In the genomic region with DNA sequence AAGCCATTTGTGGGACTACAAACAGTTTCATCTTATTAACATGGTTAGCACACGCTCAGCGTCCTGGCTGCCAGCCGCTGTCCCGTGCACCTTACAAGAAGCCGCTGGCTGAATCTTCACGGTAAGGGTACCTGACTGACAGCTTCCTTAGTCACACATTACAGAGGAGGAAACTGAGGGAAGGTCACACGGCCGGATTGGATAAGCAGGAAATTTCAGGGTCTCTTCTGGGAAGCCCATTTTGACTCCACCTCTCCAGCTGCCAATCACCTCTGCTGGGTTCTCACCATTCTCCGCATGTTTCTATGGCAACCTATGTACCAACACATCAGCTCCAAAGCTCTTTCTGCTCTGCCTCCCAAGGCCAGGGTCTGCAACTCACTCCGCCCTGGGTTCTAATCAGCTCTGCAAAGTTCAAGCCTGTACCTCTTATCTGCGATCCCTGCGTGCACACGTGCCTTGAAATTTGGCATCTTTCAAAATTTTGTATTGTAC, we compare ENCODE assay signal across 18 mouse cellular contexts.
A peak's percentile ranks its signal among the peaks of the same experiment; 100 is the strongest.
DNase-seq lines count a peak whose midpoint lies in the region; ATAC-seq and TF ChIP-seq lines count a peak whose summit lies in the region.
"Had no signal": no experiment of that assay in that cellular context is flagged by ENCODE, and none has a peak within 500 bp of the region (broad histone marks: within the 10 kb centered on the region; RNA-seq: fewer than 3 reads in every experiment).

No protein-coding gene starts in this region.

- no peak overlapping the region for H3K9ac ChIP-seq in stomach, embryonic 14.5 days (replicated peaks; ENCODE audit: low read depth, low read length)
- no peak overlapping the region for H3K9ac ChIP-seq in stomach, postnatal 0 days (ENCODE audit: low read length)
- H3K9ac ChIP-seq in forebrain, postnatal 0 days = no peak overlapping the region
- peak overlapping the region; percentile 23; the same call in 1 of the 2 replicates for H3K9ac ChIP-seq in neural tube, embryonic 15.5 days (replicated peaks)
- H3K9ac ChIP-seq: heart, embryonic 15.5 days; liver, postnatal 0 days; stomach, embryonic 15.5 days had no signal

- no peak overlapping the region for H3K27ac ChIP-seq in stomach, embryonic 14.5 days (ENCODE audit: low read length)
- no peak overlapping the region for H3K27ac ChIP-seq in stomach, postnatal 0 days (replicated peaks)
- H3K27ac ChIP-seq in forebrain, postnatal 0 days (ENCODE audit: low read depth, low read length) = no peak overlapping the region
- H3K27ac ChIP-seq in midbrain, embryonic 10.5 days (replicated peaks) = no peak overlapping the region
- H3K27ac ChIP-seq in neural tube, embryonic 15.5 days (replicated peaks) = peak overlapping the region; percentile 56
- H3K27ac ChIP-seq: heart, embryonic 15.5 days; stomach, embryonic 15.5 days had no signal

- no peaks in the 10 kb centered on the region for H3K9me3 ChIP-seq in stomach, embryonic 14.5 days (ENCODE audit: control insufficient read depth, low read depth, low read length)
- no peaks in the 10 kb centered on the region for H3K9me3 ChIP-seq in stomach, postnatal 0 days (ENCODE audit: control insufficient read depth, low read length)
- no peaks in the 10 kb centered on the region for H3K9me3 ChIP-seq in forebrain, postnatal 0 days (ENCODE audit: low read length)
- no peaks in the 10 kb centered on the region for H3K9me3 ChIP-seq in midbrain, embryonic 10.5 days (replicated peaks)
- H3K9me3 ChIP-seq in neural tube, embryonic 15.5 days (replicated peaks) = no peaks in the 10 kb centered on the region
- H3K9me3 ChIP-seq: heart, embryonic 15.5 days; stomach, embryonic 15.5 days had no signal

- H3K4me1 ChIP-seq in stomach, embryonic 14.5 days (ENCODE audit: control insufficient read depth, insufficient read depth, low read length) = peaks cover 11% of the 10 kb centered on the region; the same call in 1 of the 2 replicates
- no peaks in the 10 kb centered on the region for H3K4me1 ChIP-seq in stomach, postnatal 0 days (replicated peaks; ENCODE audit: control insufficient read depth, insufficient read depth)
- H3K4me1 ChIP-seq in forebrain, postnatal 0 days (ENCODE audit: insufficient read depth) = 0 out of 2 replicates have a peak, but pooled peaks cover 6% of the 10 kb centered on the region
- peaks cover 18% of the 10 kb centered on the region for H3K4me1 ChIP-seq in midbrain, embryonic 10.5 days
- H3K4me1 ChIP-seq in neural tube, embryonic 15.5 days = peaks cover 17% of the 10 kb centered on the region

- no peak for ATAC-seq in stomach, embryonic 14.5 days (ENCODE audit: insufficient number of reproducible peaks, insufficient read depth, low FRiP score, low read depth)
- ATAC-seq in stomach, postnatal 0 days (ENCODE audit: low FRiP score, low TSS enrichment) = no peak
- peak; percentile 87 for ATAC-seq in forebrain, postnatal 0 days
- ATAC-seq in neural tube, embryonic 15.5 days (ENCODE audit: low FRiP score) = peak; percentile 61; the same call in 1 of the 2 replicates
- ATAC-seq: CD4-positive, CD25-positive, alpha-beta regulatory T cell, adult 4 months; intestine, embryonic 16.5 days; liver, postnatal 0 days had no signal

- WGBS in stomach, embryonic 14.5 days = 51% methylated on average over 13 of the region's 13 CpGs
- WGBS in stomach, postnatal 0 days = 56% methylated on average over 13 of the region's 13 CpGs
- WGBS in forebrain, postnatal 0 days = 54% methylated on average over 13 of the region's 13 CpGs
- 77% methylated on average over 13 of the region's 13 CpGs for WGBS in midbrain, embryonic 10.5 days
- WGBS in neural tube, embryonic 15.5 days = 53% methylated on average over 13 of the region's 13 CpGs

- TF ChIP-seq EP300 in stomach, postnatal 0 days (optimal IDR thresholded peaks at IDR 0.05) = no peak

- no peak for TF ChIP-seq CTCF in stomach, postnatal 0 days (IDR thresholded peaks at IDR 0.05; ENCODE audit: low read depth)
- TF ChIP-seq CTCF in forebrain, postnatal 0 days (IDR thresholded peaks at IDR 0.05; ENCODE audit: low read depth) = no peak

- H3K4me2 ChIP-seq in stomach, embryonic 14.5 days (replicated peaks; ENCODE audit: low read depth, low read length) = 0 out of 2 replicates have a peak overlapping the region, but pooled peaks have one; percentile 10
- no peak overlapping the region for H3K4me2 ChIP-seq in stomach, postnatal 0 days (replicated peaks; ENCODE audit: low read depth)
- peak overlapping the region; percentile 23 for H3K4me2 ChIP-seq in forebrain, postnatal 0 days (ENCODE audit: low read depth)
- H3K4me2 ChIP-seq in neural tube, embryonic 15.5 days = peak overlapping the region; percentile 43
- H3K4me2 ChIP-seq: heart, embryonic 15.5 days; stomach, embryonic 15.5 days had no signal

- no peak for DNase-seq in stomach, postnatal 0 days (ENCODE audit: low spot score)
- peak; percentile 61 for DNase-seq in forebrain, postnatal 0 days
- peak; percentile 46 for DNase-seq in midbrain, embryonic 10.5 days (ENCODE audit: low spot score)
- no peak for DNase-seq in kidney, postnatal 14 days
- no peak for DNase-seq in c-Kit-positive CD71-positive TER-119-positive erythroid progenitor cells, embryonic 14.5 days (ENCODE audit: low spot score)
- no peak for DNase-seq in thymus, postnatal 4 days
- DNase-seq: gastrocnemius, postnatal 14 days; kidney, postnatal 25 days; layer of hippocampus, postnatal 36 days; liver, postnatal 0 days; right cerebral cortex, postnatal 4 days had no signal

- H3K27me3 ChIP-seq in stomach, embryonic 14.5 days (ENCODE audit: control insufficient read depth, insufficient read depth, low read length) = no peaks in the 10 kb centered on the region
- no peaks in the 10 kb centered on the region for H3K27me3 ChIP-seq in stomach, postnatal 0 days (ENCODE audit: control insufficient read depth, insufficient read depth, low read length)
- H3K27me3 ChIP-seq in forebrain, postnatal 0 days (ENCODE audit: insufficient read depth, low read length) = no peaks in the 10 kb centered on the region
- H3K27me3 ChIP-seq in midbrain, embryonic 10.5 days (ENCODE audit: low read depth, poor library complexity, severe bottlenecking) = no peaks in the 10 kb centered on the region
- H3K27me3 ChIP-seq in neural tube, embryonic 15.5 days (replicated peaks) = no peaks in the 10 kb centered on the region
- H3K27me3 ChIP-seq: heart, embryonic 15.5 days; stomach, embryonic 15.5 days had no signal

- no peak overlapping the region for H3K4me3 ChIP-seq in stomach, embryonic 14.5 days (ENCODE audit: low read depth, low read length)
- H3K4me3 ChIP-seq in stomach, postnatal 0 days (ENCODE audit: low read depth, low read length) = no peak overlapping the region
- peak overlapping the region; percentile 9; the same call in 1 of the 2 replicates for H3K4me3 ChIP-seq in forebrain, postnatal 0 days (ENCODE audit: low read depth, low read length)
- H3K4me3 ChIP-seq in midbrain, embryonic 10.5 days = no peak overlapping the region
- H3K4me3 ChIP-seq in neural tube, embryonic 15.5 days (replicated peaks) = peak overlapping the region; percentile 17
- H3K4me3 ChIP-seq: erythroblast, embryonic 14.5 days; heart, embryonic 15.5 days; stomach, embryonic 15.5 days had no signal

- H3K36me3 ChIP-seq in stomach, embryonic 14.5 days (ENCODE audit: control insufficient read depth, insufficient read depth, low read length) = peaks cover 3% of the 10 kb centered on the region; the same call in 1 of the 2 replicates
- peaks cover 8% of the 10 kb centered on the region for H3K36me3 ChIP-seq in stomach, postnatal 0 days (ENCODE audit: control insufficient read depth, insufficient read depth, low read length)
- peaks cover 8% of the 10 kb centered on the region for H3K36me3 ChIP-seq in forebrain, postnatal 0 days (ENCODE audit: insufficient read depth)
- peaks cover 61% of the 10 kb centered on the region for H3K36me3 ChIP-seq in midbrain, embryonic 10.5 days
- H3K36me3 ChIP-seq in neural tube, embryonic 15.5 days = peaks cover 21% of the 10 kb centered on the region

Comparison
In these comparisons a context has a peak if more than half of its experiments do, and no peak if none do; other contexts are left out.
1. ATAC-seq: peak in forebrain, postnatal 0 days (single experiment) and neural tube, embryonic 15.5 days (single experiment); none in stomach, embryonic 14.5 days (single experiment) and stomach, postnatal 0 days (single experiment).
2. H3K4me3 ChIP-seq: peak in forebrain, postnatal 0 days (single experiment) and neural tube, embryonic 15.5 days (single experiment); none in stomach, embryonic 14.5 days (single experiment), stomach, postnatal 0 days (single experiment) and midbrain, embryonic 10.5 days (single experiment).
3. DNase-seq: peak in forebrain, postnatal 0 days (single experiment) and midbrain, embryonic 10.5 days (single experiment); none in stomach, postnatal 0 days (single experiment), kidney, postnatal 14 days (single experiment), c-Kit-positive CD71-positive TER-119-positive erythroid progenitor cells, embryonic 14.5 days (single experiment) and thymus, postnatal 4 days (single experiment).